Mouse (Mus musculus): Measurements from ENCODE around the gene Gm3264.
"Not testable (repeated sequence)": the region's sequence is repeated elsewhere in the genome, so short reads cannot be mapped to it uniquely, and the experiment has no call there.

DNA sequence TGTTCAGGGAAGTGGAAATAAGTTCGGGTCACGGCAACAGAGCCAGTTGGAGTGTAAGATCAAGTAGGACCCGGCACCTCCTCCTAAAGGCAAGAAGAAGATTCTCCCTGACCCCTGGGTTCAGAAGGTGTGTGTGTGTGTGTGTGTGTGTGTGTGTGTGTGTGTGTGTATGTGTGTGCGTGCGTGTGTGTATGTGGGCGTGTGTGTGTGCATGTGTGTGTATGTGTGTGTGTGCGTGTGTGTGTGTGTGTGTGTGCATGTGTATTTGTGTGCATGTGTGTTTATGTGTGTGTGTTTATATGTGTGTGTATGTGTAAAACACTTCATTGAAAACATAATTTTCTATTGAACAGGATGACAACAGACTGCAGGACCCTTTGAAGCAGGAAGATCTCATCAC, 33.4 kb upstream of the Gm3264 start:
- not testable (repeated sequence) for TF ChIP-seq POLR2A, CTCF (IDR thresholded peaks at IDR 0.05; ENCODE audit: insufficient read depth, low read depth, low read length)

Measured in olfactory bulb, adult 2 months (tissue).